Mouse (Mus musculus) lung, postnatal 4 days (tissue): Measurements from ENCODE around the gene Cisd2.

Experiments
- DNase-seq, 2 experiments: peaks; one replicate each; pipeline ENCODE4 v3.0.0; 2021

The Cisd2 gene

DNA sequence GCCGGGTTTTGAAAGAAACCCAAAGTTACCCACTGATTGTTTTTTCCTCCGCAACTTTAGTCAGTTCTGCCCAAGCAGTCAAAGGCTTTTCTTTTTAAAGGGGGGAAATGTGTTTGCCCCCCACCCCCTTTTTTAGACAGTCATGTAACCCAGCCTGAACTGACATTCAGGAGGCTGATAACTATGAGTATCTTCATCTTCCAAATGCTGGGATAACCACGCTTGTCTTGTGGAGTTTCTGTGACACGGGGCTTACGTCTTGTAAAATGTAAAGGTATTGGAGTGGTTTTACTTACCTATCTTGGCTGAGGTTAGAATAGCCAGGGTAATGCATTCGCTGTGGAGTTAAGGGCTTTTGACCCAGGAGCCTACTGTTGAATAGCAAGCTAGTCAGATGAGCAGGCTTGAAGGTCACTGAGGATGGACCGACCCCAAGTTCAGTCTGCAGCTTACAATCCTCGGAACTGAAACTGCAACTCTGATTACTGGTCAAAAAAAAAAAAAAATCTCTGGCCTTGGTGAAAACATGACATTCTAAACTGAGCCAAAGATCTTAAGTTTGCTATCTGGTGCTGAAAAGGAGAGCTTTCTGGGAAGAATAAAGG, at the start of gene Cisd2:
Gene Cisd2 (minus strand): TSS at position 318 of the 605 bp plus-strand sequence.
- no peak for DNase-seq

DNA sequence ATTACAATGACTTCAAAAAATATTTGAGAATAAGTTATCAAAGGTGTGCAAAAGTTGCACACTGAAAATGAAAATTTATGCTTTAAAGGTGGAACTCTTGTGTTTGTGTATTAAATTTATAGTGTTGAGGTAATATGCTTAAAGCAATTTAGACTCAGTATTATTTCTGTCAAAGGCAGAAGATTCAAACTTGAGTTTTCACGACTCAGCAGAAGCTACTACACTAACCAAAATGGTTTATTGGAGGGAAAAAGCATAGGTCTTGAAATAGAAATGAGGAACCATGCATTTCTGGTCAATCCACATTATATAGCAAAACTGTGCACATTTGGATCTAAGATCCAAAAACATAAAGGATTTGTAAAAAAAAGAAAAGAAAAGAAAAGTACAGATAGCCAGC, 47.1 kb upstream of the Cisd2 start:
- no peak for DNase-seq

DNA sequence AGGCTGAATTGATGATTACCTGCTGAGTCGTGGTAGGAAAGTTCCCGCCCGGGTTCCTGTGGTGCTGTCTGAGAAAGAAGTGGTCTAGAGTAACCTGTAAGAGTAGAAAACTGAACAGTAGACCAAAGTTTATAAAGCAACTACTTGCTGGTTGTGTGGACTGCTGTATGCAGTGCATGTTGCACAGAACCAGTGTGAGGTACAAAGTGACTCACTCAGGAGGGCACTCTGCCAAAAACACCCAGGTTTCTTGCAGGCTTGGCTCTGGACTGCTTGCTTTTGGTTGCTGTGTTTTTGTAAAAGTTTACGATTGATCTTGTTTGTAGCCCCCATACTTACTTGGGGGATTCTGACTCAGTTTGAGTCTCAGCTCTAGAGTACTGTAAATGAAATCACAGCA, 46.2 kb upstream of the Cisd2 start:
- DNase-seq = peak; percentile 34 to 58

DNA sequence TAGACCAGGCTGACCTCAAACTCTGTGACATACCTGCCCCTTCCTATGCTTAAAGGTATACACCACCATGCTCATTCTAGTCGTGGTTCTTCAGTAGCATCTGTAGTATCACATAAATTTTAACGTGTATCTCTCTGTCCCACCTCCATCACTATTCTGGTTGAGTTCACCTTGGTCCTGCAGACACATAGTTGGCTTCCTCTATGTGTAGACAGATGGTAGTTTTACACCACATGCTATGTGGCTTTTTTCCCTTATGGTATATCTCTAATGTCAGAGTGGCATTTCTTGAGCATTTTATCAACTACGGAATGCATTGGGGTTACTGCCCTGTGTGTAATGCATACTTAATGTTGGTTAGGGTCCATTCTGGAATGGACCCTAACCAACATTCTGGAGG, 45.4 kb upstream of the Cisd2 start:
- no peak for DNase-seq

DNA sequence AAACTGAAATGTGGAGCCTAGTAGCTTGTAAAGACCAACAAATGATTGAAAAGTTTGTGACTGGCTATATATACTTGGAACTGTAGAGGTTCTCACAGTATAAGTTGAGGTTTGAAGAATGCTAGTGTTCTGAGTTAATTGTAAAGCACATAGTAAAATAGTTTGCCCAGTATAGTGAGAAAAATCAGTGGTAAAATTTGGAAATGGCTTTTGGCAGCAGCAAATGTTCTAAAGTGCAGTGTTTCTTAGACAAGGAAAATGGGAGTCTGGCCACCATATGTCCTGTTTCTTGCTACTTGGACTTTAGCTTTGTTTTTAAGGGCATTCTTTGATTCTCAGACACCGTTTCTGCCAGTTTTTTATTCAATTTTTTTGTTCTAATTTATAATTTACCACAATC, 44.7 kb upstream of the Cisd2 start:
- no peak for DNase-seq

DNA sequence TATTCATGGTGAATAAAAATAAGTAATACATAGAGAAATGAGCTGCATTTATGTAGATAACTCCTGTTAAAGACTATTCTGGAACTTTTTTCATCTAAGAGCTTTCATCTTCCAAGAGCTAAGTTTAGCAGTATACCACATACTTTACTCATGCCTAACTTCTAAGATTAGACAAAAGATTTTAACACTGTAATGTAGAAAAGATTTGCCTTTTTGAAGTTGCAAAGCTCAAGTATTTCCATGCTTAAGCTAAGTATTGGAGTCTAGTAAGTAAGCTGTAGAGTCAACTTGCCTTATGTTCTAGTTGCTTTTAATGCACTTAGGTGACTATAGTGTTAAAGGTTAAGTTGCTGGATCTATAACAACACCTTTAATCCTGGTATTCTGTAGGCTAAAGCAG, 35.3 kb upstream of the Cisd2 start:
- DNase-seq = no peak

DNA sequence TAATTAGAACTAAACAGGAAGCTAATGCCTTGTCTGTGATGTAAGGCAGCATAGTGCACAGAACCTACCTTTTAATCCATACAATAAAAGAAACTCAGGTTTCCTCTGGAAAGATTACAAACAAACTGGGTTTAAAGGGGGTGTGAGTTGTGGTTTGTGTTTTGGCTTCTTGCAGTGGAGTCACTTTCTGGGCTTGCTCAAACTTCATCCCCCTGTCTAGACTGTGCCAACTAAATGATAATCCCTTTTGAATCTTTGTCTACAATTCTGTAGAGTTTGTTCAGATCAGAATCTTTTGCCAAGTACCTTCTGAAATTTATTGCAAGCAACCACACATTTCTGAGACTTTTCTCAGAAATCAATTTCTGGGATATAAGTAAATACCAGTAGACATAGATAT, 21.2 kb upstream of the Cisd2 start:
- no peak for DNase-seq

DNA sequence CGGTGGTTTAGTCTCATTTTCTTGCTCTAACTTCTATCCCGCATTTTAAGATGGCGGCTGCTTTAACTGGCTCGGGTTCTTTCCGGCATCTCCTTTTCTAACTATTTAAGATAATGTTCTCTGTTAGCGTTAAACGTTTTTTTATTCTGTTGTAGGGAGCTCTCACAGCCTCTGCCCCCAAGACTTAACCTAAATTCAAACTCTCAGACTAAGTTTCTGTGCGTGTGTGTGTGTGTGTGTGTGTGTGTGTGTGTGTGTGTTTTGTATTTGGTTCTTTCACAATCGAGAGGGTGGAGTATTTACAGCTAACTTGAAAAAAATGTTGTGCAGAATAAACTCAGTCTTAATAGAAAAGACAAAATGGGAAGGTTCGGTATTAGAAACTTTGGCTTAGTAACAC, 16.9 kb upstream of the Cisd2 start:
- DNase-seq = no peak

DNA sequence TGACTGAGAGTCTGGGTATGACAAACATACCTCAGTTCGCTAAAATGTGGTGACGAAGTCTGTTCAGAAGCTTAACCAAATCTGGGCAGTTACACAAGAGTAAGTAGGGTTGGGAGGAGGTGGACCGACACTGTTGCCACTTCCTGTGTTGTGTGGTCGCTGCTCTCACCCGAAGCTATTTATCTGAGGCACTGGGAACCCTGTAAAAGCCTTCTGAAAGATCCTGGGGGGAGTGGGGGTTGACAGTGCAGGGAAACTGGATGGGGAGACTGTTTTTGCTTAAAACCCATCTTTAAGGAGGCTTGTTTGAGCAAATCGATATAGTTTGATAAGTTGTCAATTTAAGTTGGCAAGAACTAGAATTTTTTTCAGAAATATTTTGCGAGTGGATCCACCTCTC, 16.5 kb upstream of the Cisd2 start:
- DNase-seq = peak; percentile 52 to 61

DNA sequence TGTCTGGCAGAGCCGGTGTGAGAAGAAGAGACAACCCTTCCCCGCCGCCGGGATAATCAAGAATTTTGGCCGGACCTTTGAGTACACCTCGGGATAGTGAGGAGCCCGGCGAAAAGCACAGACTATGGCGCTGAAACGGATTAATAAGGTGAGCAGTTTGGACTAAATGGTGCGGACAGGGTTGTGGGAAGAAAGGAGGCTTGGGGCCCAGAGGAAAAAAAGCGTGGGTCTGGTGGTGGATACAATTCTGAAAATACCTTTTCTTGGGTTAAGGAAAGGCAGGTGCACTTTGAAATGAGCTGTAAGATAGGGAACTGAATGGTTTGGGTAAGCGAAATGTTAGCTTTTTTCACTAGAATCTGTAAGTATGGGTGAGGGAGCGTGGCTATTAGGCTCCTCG, 15.9 kb upstream of the Cisd2 start:
- DNase-seq = no peak

DNA sequence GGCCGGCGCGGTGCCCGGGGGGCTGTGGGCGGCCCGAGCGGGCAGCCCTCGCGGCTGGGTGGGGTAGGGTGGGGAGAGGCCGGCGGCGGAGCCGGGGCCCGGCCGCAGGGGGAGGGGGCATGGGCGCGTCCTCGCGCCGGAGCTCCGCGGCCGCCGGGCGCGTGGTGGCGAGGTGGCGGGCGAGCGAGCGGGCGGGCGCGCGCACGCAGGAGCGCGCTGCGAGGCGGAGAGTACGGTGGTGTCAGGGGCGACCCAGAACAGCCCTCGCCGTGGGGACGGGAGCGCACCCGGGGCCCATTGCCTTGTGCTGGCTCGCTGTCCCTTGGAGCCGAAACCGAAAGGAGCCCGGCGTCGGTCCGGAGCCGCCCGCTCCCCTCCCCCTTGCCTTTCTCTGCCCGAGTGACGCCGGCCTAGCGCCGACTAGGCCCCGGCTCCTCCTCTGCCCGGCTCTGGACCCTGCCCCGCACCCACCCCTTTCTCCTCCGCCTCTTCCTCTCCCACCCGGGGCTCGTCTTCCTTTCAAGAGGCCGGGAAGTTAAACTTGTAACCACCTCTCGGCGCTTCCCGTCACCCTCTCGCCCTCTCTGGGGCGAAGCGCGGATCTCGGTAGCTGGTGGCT, 15.3 kb upstream of the Cisd2 start:
- DNase-seq = peak; percentile 91 to 93

DNA sequence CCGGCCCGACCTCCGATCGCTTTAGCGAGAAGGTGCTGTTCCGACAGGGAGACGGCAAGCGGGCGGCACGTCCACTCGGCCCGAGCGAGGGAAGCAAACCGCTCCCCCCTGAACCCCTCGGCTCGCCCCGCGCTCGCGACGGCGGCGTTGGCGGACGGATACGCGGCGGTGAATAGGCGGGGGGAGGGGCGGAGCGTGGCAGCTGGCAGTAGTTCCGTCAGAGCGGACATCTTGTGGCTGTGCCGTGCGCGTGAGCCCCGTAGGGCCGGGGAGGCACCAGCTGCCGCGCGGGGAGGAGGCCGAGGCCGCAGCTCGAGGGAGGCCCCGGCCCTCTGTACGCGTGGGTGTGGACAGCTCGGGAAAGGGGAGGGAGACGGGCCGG, 14.8 kb upstream of the Cisd2 start:
- DNase-seq = peak; percentile 96 to 97

DNA sequence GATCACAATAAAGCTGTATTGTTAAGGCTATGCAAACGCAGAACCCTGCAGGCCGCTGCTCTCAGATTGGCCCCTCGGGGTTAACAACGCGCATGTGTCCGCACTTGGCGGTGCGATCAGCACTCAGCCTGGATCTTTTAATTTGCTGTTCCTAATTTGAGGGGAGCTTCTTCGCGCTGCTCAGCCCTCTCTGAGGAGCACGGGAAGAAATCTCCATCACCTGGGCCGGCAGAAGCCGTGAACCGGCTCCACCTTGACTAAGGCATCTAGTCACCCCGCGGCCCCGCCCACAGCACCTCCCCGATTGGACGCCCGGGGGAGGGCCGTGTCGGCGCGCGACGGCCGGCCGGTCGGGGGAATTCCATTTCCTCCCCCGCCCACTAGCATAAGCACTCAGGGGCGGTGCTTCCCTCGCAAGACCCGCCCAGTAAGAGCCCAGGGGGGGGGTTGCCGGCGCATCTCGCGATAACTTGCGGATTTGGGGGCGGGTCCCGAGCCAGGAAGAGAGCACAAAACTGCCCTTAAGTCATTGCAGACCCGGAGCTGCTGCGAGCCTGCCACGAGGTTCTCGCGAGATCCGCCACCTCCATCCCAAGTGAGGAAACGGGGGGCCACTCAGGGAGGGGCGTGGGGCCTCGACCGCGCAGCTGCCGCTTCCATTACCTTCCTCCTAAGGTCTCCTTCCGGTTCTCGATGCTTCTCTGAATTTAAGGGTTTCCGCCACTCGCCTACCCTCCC, 14.2 kb upstream of the Cisd2 start, which contains the start of gene Ube2d3:
Gene Ube2d3 (plus strand): TSS at position 392 of the 738 bp plus-strand sequence.
- DNase-seq = peak; percentile 99 to 100

DNA sequence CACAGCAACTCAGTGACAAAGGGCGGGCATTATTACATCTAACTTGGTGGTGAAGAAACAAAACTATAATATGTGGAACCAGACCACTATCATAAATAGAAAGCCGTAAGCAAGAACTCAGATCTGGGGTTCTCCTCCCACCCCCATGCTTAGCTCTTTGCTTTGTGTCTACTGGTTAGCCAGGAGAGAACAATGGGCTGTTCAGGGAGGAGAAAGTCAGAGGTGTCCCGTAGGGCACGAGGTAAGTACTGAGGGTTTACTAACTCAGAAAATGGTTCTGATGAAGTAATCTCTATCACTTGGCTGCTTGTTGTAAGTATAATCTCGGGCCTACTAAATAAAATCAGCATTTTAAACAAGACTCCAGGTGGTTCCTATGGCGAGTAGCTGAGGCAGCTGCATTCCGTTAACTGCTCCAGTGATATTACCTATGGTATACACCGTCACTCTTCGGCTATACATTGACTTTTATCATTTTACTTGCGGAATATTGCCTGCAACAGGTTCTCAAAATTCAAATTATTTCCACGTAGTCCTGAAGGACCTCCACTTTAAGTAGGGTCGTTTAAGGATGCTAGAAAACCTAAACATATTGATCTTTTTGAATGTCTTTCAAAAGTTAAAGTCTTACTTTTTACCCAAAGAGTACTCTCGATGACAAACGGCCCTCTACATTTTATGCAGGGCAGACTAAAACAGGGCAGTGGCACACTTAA, 13.3 kb upstream of the Cisd2 start:
- DNase-seq = no peak

DNA sequence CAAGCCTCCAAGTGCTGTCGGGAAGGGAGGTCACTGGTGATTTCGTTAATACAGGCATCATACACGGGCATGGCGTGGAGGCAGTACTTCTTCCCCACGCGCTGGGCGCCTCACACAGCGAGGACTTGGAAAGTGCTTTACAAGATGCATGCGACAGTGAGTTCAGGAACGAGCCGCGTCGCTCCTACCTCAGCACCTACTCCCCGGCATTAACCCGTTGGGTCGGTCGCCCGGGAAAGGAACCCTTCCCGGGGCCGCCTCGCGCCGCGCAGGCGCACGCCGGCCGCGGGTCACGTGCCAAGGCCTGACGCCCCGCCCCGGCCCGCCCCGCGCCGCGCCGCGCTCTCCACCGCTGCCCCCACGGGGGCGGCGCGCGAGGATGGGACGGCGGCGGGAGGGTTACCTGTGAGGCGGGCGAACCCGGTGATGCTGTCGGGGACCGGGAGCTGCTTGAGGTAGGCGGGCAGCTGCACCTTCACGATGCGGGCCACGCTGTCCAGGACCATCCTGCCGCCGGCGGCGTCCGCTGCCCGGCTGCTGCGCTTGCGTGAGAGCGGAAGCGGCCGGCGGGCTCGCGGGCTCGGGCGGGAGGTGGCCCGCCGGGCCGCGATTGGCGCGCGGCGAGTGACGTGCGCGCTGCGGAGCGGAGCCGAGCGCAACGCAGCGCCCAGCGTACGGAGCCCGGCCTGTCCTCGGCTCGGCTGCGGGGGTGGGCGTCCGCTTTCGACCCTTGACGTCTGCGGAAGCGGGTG, 693 bp downstream of the Cisd2 start:
- peak; percentile 88 to 93 for DNase-seq

DNA sequence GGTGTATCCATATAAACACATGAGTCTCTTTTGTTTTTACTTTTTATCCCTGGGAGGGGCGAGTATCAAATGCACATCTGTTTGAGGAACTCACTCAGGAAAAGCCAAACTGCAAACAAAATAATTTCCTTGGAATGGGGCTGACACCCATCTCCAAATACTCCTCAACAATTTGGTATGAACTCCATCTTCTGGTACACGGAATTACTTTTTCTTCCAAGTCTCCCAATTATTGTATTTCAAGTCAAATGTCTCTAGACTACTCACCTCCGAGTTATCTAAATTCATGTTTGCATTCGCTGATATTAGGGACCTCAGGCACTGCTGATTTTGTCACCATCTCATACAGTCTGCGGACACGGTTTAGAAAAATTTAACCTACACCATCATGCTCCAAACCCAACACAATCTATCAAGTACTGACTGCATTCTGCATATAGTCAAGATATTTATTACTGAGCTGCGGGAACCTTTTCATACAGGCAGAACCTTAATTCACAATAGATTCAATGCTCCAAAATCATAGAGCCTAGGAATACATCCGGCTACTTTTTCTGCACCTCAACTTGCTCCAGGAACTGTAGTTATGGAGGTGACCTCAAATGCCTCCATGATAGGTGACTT, 1.4 kb downstream of the Cisd2 start:
- DNase-seq = no peak

DNA sequence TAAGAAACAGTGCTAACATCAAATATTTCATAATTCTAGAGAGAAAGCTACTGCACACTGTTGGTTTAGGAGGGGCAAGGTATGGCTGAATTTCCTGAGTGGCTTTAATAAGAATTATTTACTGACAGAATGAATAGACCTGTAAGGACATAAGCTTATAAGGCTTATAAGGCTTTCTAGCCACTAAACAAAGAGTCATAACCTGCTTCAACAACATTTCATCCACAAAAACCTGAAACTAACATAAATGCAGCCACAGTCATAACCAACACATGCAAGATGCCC, 2.5 kb downstream of the Cisd2 start:
- DNase-seq = no peak

DNA sequence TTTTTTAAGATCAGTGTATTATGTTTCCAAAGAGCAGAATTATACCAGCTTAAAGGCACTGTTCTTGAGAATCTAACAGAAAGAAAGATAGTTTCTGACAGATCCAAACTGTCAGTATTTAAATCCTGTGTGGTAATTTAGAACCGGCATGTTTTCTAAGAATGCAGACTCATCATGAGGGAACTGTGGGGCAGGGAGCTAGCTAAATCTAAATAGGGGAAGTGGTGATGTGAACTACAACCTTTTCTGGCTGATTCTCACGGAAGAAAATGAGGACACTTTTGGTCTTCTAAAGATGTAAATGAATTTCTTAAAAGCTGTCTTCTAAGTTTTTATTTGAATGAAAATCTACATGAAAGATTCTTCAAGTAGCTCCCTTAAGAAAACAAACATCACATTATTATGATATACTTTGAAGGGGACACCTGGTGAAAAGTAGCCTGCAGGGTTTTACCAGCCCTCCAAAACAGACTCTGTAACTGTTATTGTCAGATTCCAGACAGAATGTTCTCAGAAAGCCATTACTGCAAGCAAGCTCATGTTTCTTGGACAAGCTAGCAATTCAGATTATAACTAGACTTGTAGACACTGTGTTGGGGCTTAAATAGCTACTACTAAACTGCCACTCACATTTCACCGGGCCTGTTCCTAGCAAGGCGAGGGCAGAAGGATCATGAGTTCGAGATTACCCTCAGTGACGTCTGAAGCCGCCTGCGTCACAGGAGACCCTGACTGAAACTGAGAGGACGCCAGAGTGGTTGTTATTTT, 3.0 kb downstream of the Cisd2 start:
- DNase-seq = no peak

DNA sequence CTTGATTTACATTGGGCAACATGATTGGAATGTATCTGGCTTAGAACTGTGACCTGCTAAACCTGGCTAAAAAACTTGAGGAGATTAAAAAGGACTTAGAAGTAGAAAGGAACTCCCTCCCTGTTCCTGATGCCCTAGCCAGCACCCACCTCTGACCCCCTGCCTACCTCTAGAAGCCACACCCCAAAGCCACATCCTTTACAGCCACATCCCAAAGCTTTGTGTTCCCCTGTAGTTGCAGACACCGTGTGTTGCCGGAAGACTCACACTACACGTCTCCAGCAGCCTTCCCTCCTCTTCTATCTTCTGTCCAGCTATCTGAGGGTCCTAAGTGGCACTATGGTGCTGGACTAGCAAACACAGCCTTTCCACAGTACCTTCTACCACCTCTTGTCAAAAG, 5.9 kb downstream of the Cisd2 start:
- no peak for DNase-seq

DNA sequence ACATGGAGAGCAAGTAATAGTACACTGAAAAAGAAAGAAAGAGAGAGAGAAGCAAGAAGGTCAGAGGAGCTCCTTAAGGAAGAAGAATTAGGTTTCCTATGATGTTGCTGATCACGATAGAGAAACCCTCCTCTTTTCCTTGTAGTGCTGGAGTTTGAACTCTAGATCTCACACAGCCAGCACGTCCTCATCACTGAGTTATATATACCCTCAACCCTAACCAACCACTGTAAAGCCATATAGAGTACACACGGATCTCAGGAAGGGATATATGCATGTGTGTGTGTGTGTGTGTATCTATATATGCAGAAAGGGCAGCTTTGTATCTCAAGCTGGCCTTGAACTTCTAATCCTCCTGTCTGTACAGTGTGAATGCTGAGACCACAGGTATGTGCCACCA, 6.5 kb downstream of the Cisd2 start:
- no peak for DNase-seq

DNA sequence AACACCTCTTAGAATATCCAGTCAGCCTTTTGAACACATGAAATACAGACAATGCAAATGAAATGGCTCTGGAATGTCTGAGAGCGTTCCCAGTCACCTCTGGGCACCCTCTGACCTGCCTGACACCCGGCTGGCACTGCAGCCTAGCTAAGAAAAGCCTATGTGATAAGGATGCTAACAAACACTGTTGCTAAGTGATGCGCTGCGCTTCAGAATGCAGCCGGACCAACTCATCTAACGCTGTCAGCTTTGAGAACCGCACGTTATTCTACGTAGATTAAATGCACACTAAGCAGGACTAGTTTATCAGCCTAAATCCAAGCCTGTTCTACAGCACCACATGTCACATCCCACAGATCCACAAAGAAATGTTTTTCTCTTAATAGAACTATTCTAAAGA, 11.9 kb downstream of the Cisd2 start:
- DNase-seq = peak in 1 of 2 experiments; percentile 31

DNA sequence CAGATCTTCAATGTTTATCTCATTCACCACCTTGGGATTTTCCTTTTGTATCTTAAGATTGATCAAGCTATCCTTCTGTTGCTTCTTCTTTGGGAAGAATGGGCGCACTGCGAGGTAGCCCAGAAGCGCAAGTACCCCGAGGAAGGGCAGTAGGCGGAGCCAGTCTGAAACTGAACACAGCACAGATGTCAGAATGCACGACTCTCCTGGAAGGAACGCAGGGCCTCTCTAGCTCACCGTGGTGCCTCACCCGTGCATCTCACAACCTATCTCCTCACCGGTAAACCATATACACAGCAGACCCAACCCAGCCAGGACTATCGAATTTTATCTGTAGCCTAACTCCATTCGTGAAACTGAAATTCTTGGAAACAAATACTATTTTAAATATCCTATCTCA, 12.7 kb downstream of the Cisd2 start:
- DNase-seq = no peak
